ENCODE assay signal across 10 mouse cellular contexts in genomic region chr15:7216581-7217272, GRCm38 (mm10).
A peak's percentile ranks its signal among the peaks of the same experiment; 100 is the strongest.
DNase-seq lines count a peak whose midpoint lies in the region; ATAC-seq and TF ChIP-seq lines count a peak whose summit lies in the region.
"Had no signal": no experiment of that assay in that cellular context is flagged by ENCODE, and none has a peak within 500 bp of the region (broad histone marks: within the 10 kb centered on the region; RNA-seq: fewer than 3 reads in every experiment).

No protein-coding gene starts in this region.

- ATAC-seq in hindbrain, embryonic 14.5 days (ENCODE audit: low FRiP score): 0 out of 2 replicates have a peak, but pooled peaks have one; percentile 25
- ATAC-seq in hindbrain, embryonic 12.5 days (ENCODE audit: low FRiP score): no peak
- ATAC-seq in lung, embryonic 15.5 days (ENCODE audit: borderline replicate concordance, extremely low read depth, low FRiP score, low TSS enrichment): peak; percentile 39; the same call in 1 of the 2 replicates
- ATAC-seq in intestine, embryonic 16.5 days: no peak
- ATAC-seq in frontal cortex, adult (ENCODE audit: low TSS enrichment): no peak

- H3K4me3 ChIP-seq in hindbrain, embryonic 14.5 days (replicated peaks; ENCODE audit: low read length): no peak overlapping the region
- no peak overlapping the region for H3K4me3 ChIP-seq in hindbrain, embryonic 12.5 days
- H3K4me3 ChIP-seq in MEL (ENCODE audit: control insufficient read depth in 1 of 2, insufficient read depth in 1 of 2, low read depth in 2 of 2, low read length in 2 of 2): no peak overlapping the region
- H3K4me3 ChIP-seq in lung, embryonic 15.5 days: no peak overlapping the region
- H3K4me3 ChIP-seq in intestine, embryonic 16.5 days (ENCODE audit: low read length): no peak overlapping the region
- H3K4me3 ChIP-seq: limb, embryonic 12.5 days had no signal

- no peak for DNase-seq in hindbrain, embryonic 14.5 days (ENCODE audit: low spot score)
- peak; percentile 95 for DNase-seq in MEL (ENCODE audit: low read depth, low spot score)
- peak; percentile 81 for DNase-seq in spleen, postnatal 36 days (ENCODE audit: low spot score in 2 of 2)
- DNase-seq in retina, postnatal 1 day: no peak
- DNase-seq: cerebellum, postnatal 25 days had no signal

- 91% methylated on average over 9 of the region's 9 CpGs for WGBS in hindbrain, embryonic 14.5 days
- WGBS in hindbrain, embryonic 12.5 days: 81% methylated on average over 9 of the region's 9 CpGs
- WGBS in lung, embryonic 15.5 days: 56% methylated on average over 9 of the region's 9 CpGs
- 83% methylated on average over 9 of the region's 9 CpGs for WGBS in intestine, embryonic 16.5 days

- H3K79me2 ChIP-seq in MEL (ENCODE audit: control insufficient read depth, insufficient read depth, low read length, poor library complexity): no peaks in the 10 kb centered on the region

- H3K27ac ChIP-seq in hindbrain, embryonic 14.5 days: no peak overlapping the region
- no peak overlapping the region for H3K27ac ChIP-seq in hindbrain, embryonic 12.5 days
- no peak overlapping the region for H3K27ac ChIP-seq in MEL (ENCODE audit: control insufficient read depth, low read depth, low read length)
- H3K27ac ChIP-seq in lung, embryonic 15.5 days: peak overlapping the region; percentile 47
- H3K27ac ChIP-seq in intestine, embryonic 16.5 days (ENCODE audit: low read length): no peak overlapping the region
- H3K27ac ChIP-seq: limb, embryonic 12.5 days had no signal

- H3K9me3 ChIP-seq in hindbrain, embryonic 14.5 days (ENCODE audit: control insufficient read depth, low read length): no peaks in the 10 kb centered on the region
- no peaks in the 10 kb centered on the region for H3K9me3 ChIP-seq in hindbrain, embryonic 12.5 days (replicated peaks)
- no peaks in the 10 kb centered on the region for H3K9me3 ChIP-seq in MEL (replicated peaks; ENCODE audit: insufficient read depth, low read length)
- H3K9me3 ChIP-seq in lung, embryonic 15.5 days: no peaks in the 10 kb centered on the region
- H3K9me3 ChIP-seq in intestine, embryonic 16.5 days (ENCODE audit: control insufficient read depth, low read length): no peaks in the 10 kb centered on the region
- H3K9me3 ChIP-seq: limb, embryonic 12.5 days had no signal

- TF ChIP-seq CTCF in MEL (IDR thresholded peaks at IDR 0.05 in 2 of 3, conservative IDR thresholded peaks at IDR 0.05 in 1 of 3; ENCODE audit: control insufficient read depth in 1 of 3, insufficient read depth in 1 of 3, low read depth in 2 of 3, low read length in 3 of 3, poor library complexity in 1 of 3, severe bottlenecking in 1 of 3): no peak

- no peak overlapping the region for H3K4me2 ChIP-seq in hindbrain, embryonic 14.5 days (replicated peaks)
- H3K4me2 ChIP-seq in hindbrain, embryonic 12.5 days (replicated peaks): no peak overlapping the region
- H3K4me2 ChIP-seq in lung, embryonic 15.5 days: no peak overlapping the region
- no peak overlapping the region for H3K4me2 ChIP-seq in intestine, embryonic 16.5 days (ENCODE audit: low read depth, low read length)
- H3K4me2 ChIP-seq: limb, embryonic 12.5 days had no signal

- H3K36me3 ChIP-seq in hindbrain, embryonic 14.5 days (replicated peaks; ENCODE audit: control insufficient read depth, insufficient read depth): no peaks in the 10 kb centered on the region
- no peaks in the 10 kb centered on the region for H3K36me3 ChIP-seq in hindbrain, embryonic 12.5 days
- peaks cover 0 to 7% of the 10 kb centered on the region in 2 experiments; a peak in 2 of 4 replicates for H3K36me3 ChIP-seq in MEL (ENCODE audit: control insufficient read depth in 1 of 2, insufficient read depth in 2 of 2, low read length in 2 of 2)
- H3K36me3 ChIP-seq in lung, embryonic 15.5 days: no peaks in the 10 kb centered on the region
- no peaks in the 10 kb centered on the region for H3K36me3 ChIP-seq in intestine, embryonic 16.5 days (ENCODE audit: control insufficient read depth, insufficient read depth, low read length)
- H3K36me3 ChIP-seq: limb, embryonic 12.5 days had no signal

- no peak overlapping the region for H3K9ac ChIP-seq in hindbrain, embryonic 14.5 days
- no peak overlapping the region for H3K9ac ChIP-seq in hindbrain, embryonic 12.5 days
- H3K9ac ChIP-seq in MEL (ENCODE audit: control insufficient read depth, low read depth, low read length, poor library complexity, severe bottlenecking): no peak overlapping the region
- no peak overlapping the region for H3K9ac ChIP-seq in lung, embryonic 15.5 days
- no peak overlapping the region for H3K9ac ChIP-seq in intestine, embryonic 16.5 days (ENCODE audit: low read depth, low read length)
- H3K9ac ChIP-seq: limb, embryonic 12.5 days had no signal

- 0 out of 4 replicates have a peak, but pooled peaks of 1 of the 2 experiments have one; percentile 23 for TF ChIP-seq POLR2A in MEL (IDR thresholded peaks at IDR 0.05; ENCODE audit: control insufficient read depth in 1 of 2, insufficient read depth in 1 of 2, low read depth in 1 of 2, low read length in 2 of 2, poor library complexity in 1 of 2)

- peak; percentile 86 to 95 for TF ChIP-seq EP300 in MEL (IDR thresholded peaks at IDR 0.05; ENCODE audit: low read depth in 1 of 2, low read length in 2 of 2)

- H3K27me3 ChIP-seq in hindbrain, embryonic 14.5 days (ENCODE audit: control insufficient read depth, insufficient read depth, low read length): no peaks in the 10 kb centered on the region
- H3K27me3 ChIP-seq in hindbrain, embryonic 12.5 days: no peaks in the 10 kb centered on the region
- 0 out of 4 replicates have a peak, but pooled peaks cover 2 to 3% of the 10 kb centered on the region in 2 experiments for H3K27me3 ChIP-seq in MEL (ENCODE audit: control insufficient read depth in 1 of 2, insufficient read depth in 2 of 2, low read length in 2 of 2)
- no peaks in the 10 kb centered on the region for H3K27me3 ChIP-seq in lung, embryonic 15.5 days
- H3K27me3 ChIP-seq in intestine, embryonic 16.5 days (replicated peaks; ENCODE audit: control insufficient read depth, insufficient read depth, low read length): no peaks in the 10 kb centered on the region
- H3K27me3 ChIP-seq: limb, embryonic 12.5 days had no signal

- no peaks in the 10 kb centered on the region for H3K4me1 ChIP-seq in hindbrain, embryonic 14.5 days (replicated peaks; ENCODE audit: control insufficient read depth, insufficient read depth, low read length)
- peaks cover 3% of the 10 kb centered on the region; the same call in 1 of the 2 replicates for H3K4me1 ChIP-seq in hindbrain, embryonic 12.5 days
- H3K4me1 ChIP-seq in MEL (ENCODE audit: control insufficient read depth in 1 of 2, insufficient read depth in 2 of 2, low read length in 2 of 2): peaks cover 0 to 8% of the 10 kb centered on the region in 2 experiments; a peak in 2 of 4 replicates
- H3K4me1 ChIP-seq in lung, embryonic 15.5 days: peaks cover 31% of the 10 kb centered on the region
- peaks cover 7% of the 10 kb centered on the region; the same call in 1 of the 2 replicates for H3K4me1 ChIP-seq in intestine, embryonic 16.5 days (ENCODE audit: control insufficient read depth, insufficient read depth, low read length)
- H3K4me1 ChIP-seq: limb, embryonic 12.5 days had no signal

- TF ChIP-seq RAD21 in MEL (IDR thresholded peaks at IDR 0.05; ENCODE audit: low read depth, low read length): no peak

TF ChIP-seq in MEL, 35 proteins besides CTCF, POLR2A, EP300 and RAD21:
- TF ChIP-seq MAZ (IDR thresholded peaks at IDR 0.05; ENCODE audit: low read depth, low read length) (peak; percentile 61; the same call in 1 of the 2 replicates), TCF12 (IDR thresholded peaks at IDR 0.05; ENCODE audit: low read depth, low read length) (peak; percentile 65; the same call in 1 of the 2 replicates), TBP (IDR thresholded peaks at IDR 0.05; ENCODE audit: low read depth, low read length) (0 out of 2 replicates have a peak, but pooled peaks have one; percentile 18), MAX (IDR thresholded peaks at IDR 0.05; ENCODE audit: low read length) (no peak), USF2 (IDR thresholded peaks at IDR 0.05; ENCODE audit: borderline replicate concordance in 1 of 2, insufficient read depth in 1 of 2, low read depth in 1 of 2, low read length in 2 of 2) (no peak), UBTF (IDR thresholded peaks at IDR 0.05; ENCODE audit: borderline replicate concordance, insufficient read depth, low read depth, low read length) (no peak), MAFK (IDR thresholded peaks at IDR 0.05; ENCODE audit: borderline replicate concordance, low read depth, low read length) (peak; percentile 94), MEF2A (IDR thresholded peaks at IDR 0.05; ENCODE audit: extremely low read depth, insufficient replicate concordance, low read depth, low read length, poor library complexity, severe bottlenecking) (peak; percentile 19; the same call in 1 of the 2 replicates), BHLHE40 (IDR thresholded peaks at IDR 0.05; ENCODE audit: borderline replicate concordance, low read depth, low read length) (peak; percentile 86; the same call in 1 of the 2 replicates), RCOR1 (IDR thresholded peaks at IDR 0.05; ENCODE audit: low read depth, low read length) (peak; percentile 97), POLR2AphosphoS2 (IDR thresholded peaks at IDR 0.05; ENCODE audit: low read length) (no peak), MYB (IDR thresholded peaks at IDR 0.05; ENCODE audit: low read depth, low read length) (peak; percentile 62; the same call in 1 of the 2 replicates), ETS1 (IDR thresholded peaks at IDR 0.05; ENCODE audit: low read depth, low read length) (peak; percentile 72)

Comparison
In these comparisons a context has a peak if more than half of its experiments do, and no peak if none do; other contexts are left out.
1. ATAC-seq: peak in hindbrain, embryonic 14.5 days (single experiment) and lung, embryonic 15.5 days (single experiment); none in hindbrain, embryonic 12.5 days (single experiment), intestine, embryonic 16.5 days (single experiment) and frontal cortex, adult (single experiment).
2. DNase-seq: peak in MEL (single experiment) and spleen, postnatal 36 days (2 of 2); none in hindbrain, embryonic 14.5 days (single experiment) and retina, postnatal 1 day (single experiment).